8 mouse cellular contexts compared by ENCODE assay signal in the genomic region with DNA sequence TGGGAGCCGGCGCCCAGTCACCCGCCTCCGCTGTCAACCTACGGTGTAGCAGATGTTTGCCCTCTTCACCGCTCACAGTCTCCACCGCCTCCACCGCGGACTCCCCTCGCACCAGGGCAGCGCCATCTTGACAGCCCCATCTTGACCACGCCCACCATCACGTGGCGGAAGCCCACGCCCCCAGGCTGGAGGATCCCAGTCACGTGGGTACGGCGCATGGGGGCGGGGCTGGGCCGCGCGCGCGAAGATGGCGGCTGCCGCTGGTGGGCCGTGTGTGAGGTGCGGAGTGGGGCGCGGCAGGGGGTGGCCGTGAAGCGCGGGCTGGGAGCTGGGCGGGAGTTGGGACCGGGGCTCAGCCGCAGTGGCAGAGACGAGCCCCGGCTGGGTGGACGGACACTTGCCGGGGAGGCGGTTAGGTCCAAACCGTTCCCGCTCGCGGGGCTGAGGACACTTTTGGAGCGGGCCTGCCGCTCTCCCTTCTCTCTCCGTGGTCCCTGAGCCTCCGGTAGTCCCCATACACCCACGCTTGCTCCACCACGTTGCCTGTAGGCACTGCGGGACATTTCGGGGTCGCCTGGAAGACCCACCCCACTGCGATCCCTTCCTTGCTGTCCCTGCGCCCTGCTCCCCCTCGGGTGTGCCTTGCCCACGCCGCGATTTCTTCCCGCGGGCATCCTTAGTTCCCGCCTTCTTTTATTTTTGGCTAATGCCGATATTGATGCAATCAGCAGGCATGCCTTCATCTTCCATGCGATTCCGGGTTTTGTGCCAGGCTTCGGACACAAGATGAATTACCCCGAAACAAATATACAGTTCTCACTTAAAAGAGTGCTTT. TPM values are rescaled to one million over a fixed set of nuclear protein-coding genes. Genes with fewer than 3 reads are reported as not detected.
A peak's percentile ranks its signal among the peaks of the same experiment; 100 is the strongest.
DNase-seq lines count a peak whose midpoint lies in the region; ATAC-seq lines count a peak whose summit lies in the region.

A gene (minus strand): TSS at position 143 of the 835 bp plus-strand sequence.
A gene (plus strand): TSS at position 206 of the 835 bp plus-strand sequence.

- peak; percentile 91 for ATAC-seq in hindbrain, embryonic 11.5 days (ENCODE audit: low FRiP score)

- H3K9ac ChIP-seq in hindbrain, embryonic 11.5 days (ENCODE audit: low read depth, low read length) = peak within 1 kb of the TSS; percentile 86

- WGBS in hindbrain, embryonic 11.5 days = under 1% methylated on average over 68 of the region's 68 CpGs

- no peaks in the 10 kb centered on the region for H3K9me3 ChIP-seq in hindbrain, embryonic 11.5 days (ENCODE audit: control insufficient read depth, low read length)

- DNase-seq in MN1 (ENCODE audit: low spot score) = peak; percentile 95
- peak; percentile 94 for DNase-seq in cerebellum, adult 9-10 months
- DNase-seq in frontal cortex, adult 2 months (ENCODE audit: extremely low spot score in 1 of 2, low spot score in 1 of 2) = peak; percentile 84 to 98
- DNase-seq in hindbrain, embryonic 11.5 days (ENCODE audit: low spot score) = peak; percentile 99
- peak; percentile 97 to 99 for DNase-seq in layer of hippocampus, postnatal 10 days (ENCODE audit: low spot score in 2 of 2)
- DNase-seq in lung, postnatal 10 days = peak; percentile 98
- DNase-seq in ovary, postnatal 36 days (ENCODE audit: low spot score) = peak; percentile 96
- DNase-seq in thymus, postnatal 25 days = peak; percentile 98

- H3K4me2 ChIP-seq in hindbrain, embryonic 11.5 days (replicated peaks; ENCODE audit: low read depth, low read length) = peak within 1 kb of the TSS; percentile 83

- H3K36me3 ChIP-seq in hindbrain, embryonic 11.5 days (ENCODE audit: control insufficient read depth, insufficient read depth, low read length) = no peaks in the 10 kb centered on the region

- no peaks in the 10 kb centered on the region for H3K27me3 ChIP-seq in hindbrain, embryonic 11.5 days (ENCODE audit: control insufficient read depth, insufficient read depth, low read length)

- H3K4me1 ChIP-seq in hindbrain, embryonic 11.5 days (replicated peaks; ENCODE audit: control insufficient read depth, insufficient read depth, low read length) = peaks cover 7% of the 10 kb centered on the region; the same call in 1 of the 2 replicates

- H3K27ac ChIP-seq in hindbrain, embryonic 11.5 days (ENCODE audit: low read depth, low read length) = no peak within 1 kb of the TSS

- H3K4me3 ChIP-seq in hindbrain, embryonic 11.5 days (ENCODE audit: low read depth, low read length) = peak within 1 kb of the TSS; percentile 86

RNA-seq across cellular contexts. Expression of the first gene that starts in this region (rescaled TPM):
- polyA plus RNA-seq in frontal cortex, adult 2 months (2012; rRNA removed) = 14.3 and 16.3 TPM in 2 replicates
- 24.0 and 24.1 TPM in 2 replicates for polyA plus RNA-seq in hindbrain, embryonic 11.5 days (2014; fragmentation: Nextera tagmentation; extraction: Ambion mirVana)
- total RNA-seq in layer of hippocampus, postnatal 10 days (2021) = 10 to 100 TPM; 23.8 to 24.4 TPM

RNA-seq across cellular contexts. Expression of the second gene that starts in this region (rescaled TPM):
- 18.3 and 19.4 TPM in 2 replicates for polyA plus RNA-seq in frontal cortex, adult 2 months (2012; rRNA removed)
- 44.5 and 49.9 TPM in 2 replicates for polyA plus RNA-seq in hindbrain, embryonic 11.5 days (2014; fragmentation: Nextera tagmentation; extraction: Ambion mirVana)
- 10 to 100 TPM; 24.6 to 30.1 TPM for total RNA-seq in layer of hippocampus, postnatal 10 days (2021)
